In the genomic region with DNA sequence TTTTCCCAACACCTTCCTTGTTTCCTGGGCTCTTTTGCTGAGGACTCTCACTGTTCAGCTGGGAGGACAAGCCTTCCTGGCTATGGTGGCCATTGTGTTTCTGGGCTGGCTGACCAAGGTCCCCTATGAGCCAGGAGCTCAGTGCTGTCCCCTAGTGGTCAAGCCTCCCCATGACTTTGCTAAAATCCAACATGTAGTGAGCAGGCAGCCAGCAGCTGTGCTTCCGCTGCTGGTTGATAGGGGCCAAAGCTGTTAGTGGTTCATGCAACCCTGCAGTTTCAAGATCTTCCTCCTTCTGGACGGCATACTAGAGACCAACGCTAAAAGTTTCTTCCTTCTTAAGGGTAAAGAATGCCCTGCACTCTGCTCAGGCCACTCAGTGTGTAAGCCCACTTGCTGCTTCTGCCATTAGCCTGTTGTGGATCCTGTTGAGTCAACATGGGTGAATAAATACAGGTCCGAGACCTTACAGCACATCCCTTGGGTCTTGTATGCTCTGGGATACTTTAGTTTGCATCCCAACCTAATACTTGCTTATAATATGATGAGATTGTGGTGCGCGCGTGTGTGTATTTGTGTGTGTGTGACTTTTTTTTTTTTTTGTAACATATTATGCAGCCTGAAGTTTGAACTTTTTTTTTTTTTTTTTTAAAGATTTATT, we compare ENCODE assay signal across 8 mouse cellular contexts. TPM values are rescaled to one million over a fixed set of nuclear protein-coding genes. Genes with fewer than 3 reads are reported as not detected.
DNase-seq lines count a peak whose midpoint lies in the region; ATAC-seq lines count a peak whose summit lies in the region.

No protein-coding gene starts in this region.

- no peak overlapping the region for H3K27ac ChIP-seq in heart, embryonic 11.5 days (ENCODE audit: low read depth, low read length)
- H3K27ac ChIP-seq in intestine, embryonic 16.5 days (ENCODE audit: low read length), result peak overlapping the region; percentile 1; the same call in 1 of the 2 replicates
- no peak overlapping the region; the same call in 1 of the 2 replicates for H3K27ac ChIP-seq in midbrain, embryonic 11.5 days (ENCODE audit: low read depth, low read length)

- ATAC-seq in heart, embryonic 11.5 days (replicated peaks; ENCODE audit: insufficient number of reproducible peaks, low FRiP score, low TSS enrichment), result no peak
- 0 out of 2 replicates have a peak, but pooled peaks have one; percentile 3 for ATAC-seq in intestine, embryonic 16.5 days
- peak; percentile 31 for ATAC-seq in midbrain, embryonic 11.5 days (ENCODE audit: low FRiP score)

- no peaks in the 10 kb centered on the region for H3K27me3 ChIP-seq in heart, embryonic 11.5 days (ENCODE audit: control insufficient read depth, insufficient read depth, low read length)
- H3K27me3 ChIP-seq in intestine, embryonic 16.5 days (replicated peaks; ENCODE audit: control insufficient read depth, insufficient read depth, low read length), result no peaks in the 10 kb centered on the region
- H3K27me3 ChIP-seq in midbrain, embryonic 11.5 days (ENCODE audit: control insufficient read depth, insufficient read depth, low read length), result no peaks in the 10 kb centered on the region

- peak; percentile 99 for DNase-seq in heart, adult 11 months
- DNase-seq in cerebellum, postnatal 25 days, result peak; percentile 81 to 86
- DNase-seq in gastrocnemius, postnatal 10 days, result peak; percentile 91
- peak; percentile 68 to 78 for DNase-seq in left cerebral cortex, postnatal 36 days (ENCODE audit: low spot score in 2 of 2)
- peak; percentile 99 for DNase-seq in midbrain, embryonic 11.5 days (ENCODE audit: low spot score, missing footprints)
- DNase-seq in skeletal muscle tissue, adult 2 months (ENCODE audit: low read depth, low spot score), result peak; percentile 87

- intact Hi-C loops in left cerebral cortex, postnatal 36 days (cut with DNase I), result no loop called here

- no peaks in the 10 kb centered on the region; the same call in 1 of the 2 replicates for H3K4me1 ChIP-seq in heart, embryonic 11.5 days (ENCODE audit: control insufficient read depth, insufficient read depth, low read length)
- peaks cover 9% of the 10 kb centered on the region for H3K4me1 ChIP-seq in intestine, embryonic 16.5 days (ENCODE audit: control insufficient read depth, insufficient read depth, low read length)
- peaks cover 3% of the 10 kb centered on the region for H3K4me1 ChIP-seq in midbrain, embryonic 11.5 days (ENCODE audit: control insufficient read depth, insufficient read depth, low read length)

- no peak overlapping the region for H3K4me3 ChIP-seq in heart, embryonic 11.5 days (ENCODE audit: low read depth, low read length)
- H3K4me3 ChIP-seq in intestine, embryonic 16.5 days (ENCODE audit: low read length), result no peak overlapping the region
- H3K4me3 ChIP-seq in midbrain, embryonic 11.5 days (ENCODE audit: low read depth, low read length), result peak overlapping the region; percentile 4; the same call in 1 of the 2 replicates

- H3K36me3 ChIP-seq in heart, embryonic 11.5 days (ENCODE audit: control insufficient read depth, insufficient read depth, low read length), result no peaks in the 10 kb centered on the region
- H3K36me3 ChIP-seq in intestine, embryonic 16.5 days (ENCODE audit: control insufficient read depth, insufficient read depth, low read length), result no peaks in the 10 kb centered on the region
- no peaks in the 10 kb centered on the region for H3K36me3 ChIP-seq in midbrain, embryonic 11.5 days (ENCODE audit: control insufficient read depth, insufficient read depth, low read length)

- 29% methylated on average over 7 of the region's 7 CpGs for WGBS in heart, embryonic 11.5 days (ENCODE audit: insufficient replicate concordance)
- 38% methylated on average over 7 of the region's 7 CpGs for WGBS in intestine, embryonic 16.5 days
- whole genome bisulfite sequencing in midbrain, embryonic 11.5 days, result 29% methylated on average over 7 of the region's 7 CpGs

- no peaks in the 10 kb centered on the region for H3K9me3 ChIP-seq in heart, embryonic 11.5 days (replicated peaks; ENCODE audit: control insufficient read depth, low read length)
- no peaks in the 10 kb centered on the region for H3K9me3 ChIP-seq in intestine, embryonic 16.5 days (ENCODE audit: control insufficient read depth, low read length)
- no peaks in the 10 kb centered on the region for H3K9me3 ChIP-seq in midbrain, embryonic 11.5 days (ENCODE audit: control insufficient read depth, low read length)

- H3K4me2 ChIP-seq in heart, embryonic 11.5 days, result no peak overlapping the region
- no peak overlapping the region for H3K4me2 ChIP-seq in intestine, embryonic 16.5 days (ENCODE audit: low read depth, low read length)
- no peak overlapping the region for H3K4me2 ChIP-seq in midbrain, embryonic 11.5 days

- H3K9ac ChIP-seq in heart, embryonic 11.5 days (ENCODE audit: low read depth, low read length), result no peak overlapping the region
- no peak overlapping the region for H3K9ac ChIP-seq in intestine, embryonic 16.5 days (ENCODE audit: low read depth, low read length)
- no peak overlapping the region for H3K9ac ChIP-seq in midbrain, embryonic 11.5 days (ENCODE audit: low read length)

RNA-seq across cellular contexts. Expression of gene Klrb1b, which starts 19.3 kb away (rescaled TPM):
- polyA plus RNA-seq in heart, embryonic 11.5 days (2014; fragmentation: Nextera tagmentation; extraction: Ambion mirVana), result not detected in 2 replicates
- total RNA-seq in gastrocnemius, postnatal 10 days (2021), result not detected
- 1.1 and 1.4 TPM in 2 replicates for polyA plus RNA-seq in intestine, embryonic 16.5 days (2015; fragmentation: Nextera tagmentation; extraction: Ambion mirVana)
- total RNA-seq in left cerebral cortex, postnatal 36 days (2021), result not detected
- polyA plus RNA-seq in midbrain, embryonic 11.5 days (2014; fragmentation: Nextera tagmentation; extraction: Ambion mirVana), result not detected in 2 replicates

RNA-seq across cellular contexts. Expression of gene Gm44511, which starts 19.3 kb away (rescaled TPM):
- polyA plus RNA-seq in heart, embryonic 11.5 days (2014; fragmentation: Nextera tagmentation; extraction: Ambion mirVana), result not detected in 2 replicates
- not detected for total RNA-seq in gastrocnemius, postnatal 10 days (2021)
- polyA plus RNA-seq in intestine, embryonic 16.5 days (2015; fragmentation: Nextera tagmentation; extraction: Ambion mirVana), result 0.38 TPM in 1 of 2 replicates, not detected in the other
- not detected for total RNA-seq in left cerebral cortex, postnatal 36 days (2021)
- polyA plus RNA-seq in midbrain, embryonic 11.5 days (2014; fragmentation: Nextera tagmentation; extraction: Ambion mirVana), result not detected in 2 replicates

RNA-seq across cellular contexts. Expression of gene Clec2i, which starts 41.9 kb away (rescaled TPM):
- polyA plus RNA-seq in heart, embryonic 11.5 days (2014; fragmentation: Nextera tagmentation; extraction: Ambion mirVana), result not detected in 2 replicates
- total RNA-seq in gastrocnemius, postnatal 10 days (2021), result under 1 TPM in 1 of 2 experiments, not detected in 1; 0.16 TPM
- 0.22 and 0.40 TPM in 2 replicates for polyA plus RNA-seq in intestine, embryonic 16.5 days (2015; fragmentation: Nextera tagmentation; extraction: Ambion mirVana)
- total RNA-seq in left cerebral cortex, postnatal 36 days (2021), result not detected
- not detected in 2 replicates for polyA plus RNA-seq in midbrain, embryonic 11.5 days (2014; fragmentation: Nextera tagmentation; extraction: Ambion mirVana)

RNA-seq across cellular contexts. Expression of gene BC035044, which starts 45.5 kb away (rescaled TPM):
- 0.69 and 0.73 TPM in 2 replicates for polyA plus RNA-seq in heart, embryonic 11.5 days (2014; fragmentation: Nextera tagmentation; extraction: Ambion mirVana)
- total RNA-seq in gastrocnemius, postnatal 10 days (2021), result under 1 TPM; 0.14 to 0.54 TPM
- 1.6 and 1.9 TPM in 2 replicates for polyA plus RNA-seq in intestine, embryonic 16.5 days (2015; fragmentation: Nextera tagmentation; extraction: Ambion mirVana)
- total RNA-seq in left cerebral cortex, postnatal 36 days (2021), result 1 to 10 TPM; 1.3 to 1.4 TPM
- polyA plus RNA-seq in midbrain, embryonic 11.5 days (2014; fragmentation: Nextera tagmentation; extraction: Ambion mirVana), result 0.67 and 0.90 TPM in 2 replicates

RNA-seq across cellular contexts. Expression of gene Klrb1c, which starts 56.4 kb away (rescaled TPM):
- polyA plus RNA-seq in heart, embryonic 11.5 days (2014; fragmentation: Nextera tagmentation; extraction: Ambion mirVana), result not detected in 2 replicates
- under 1 TPM in 1 of 2 experiments, not detected in 1; 0.14 TPM for total RNA-seq in gastrocnemius, postnatal 10 days (2021)
- polyA plus RNA-seq in intestine, embryonic 16.5 days (2015; fragmentation: Nextera tagmentation; extraction: Ambion mirVana), result 0.13 and 0.38 TPM in 2 replicates
- not detected for total RNA-seq in left cerebral cortex, postnatal 36 days (2021)
- polyA plus RNA-seq in midbrain, embryonic 11.5 days (2014; fragmentation: Nextera tagmentation; extraction: Ambion mirVana), result 0.08 TPM in 1 of 2 replicates, not detected in the other
